Mouse (Mus musculus): ENCODE data around the gene 2410131K14Rik. TPM values are rescaled to one million over a fixed set of nuclear protein-coding genes. Genes with fewer than 3 reads are reported as not detected.

2410131K14Rik gene
- total and polyA plus RNA-seq, 3 experiments: 4.0 to 4.3 TPM; not detected in 1

- H3K27ac ChIP-seq (ENCODE audit: control insufficient read depth, low read depth, low read length): no peak overlapping the region
- H3K9ac ChIP-seq (ENCODE audit: control insufficient read depth, low read depth, low read length, poor library complexity, severe bottlenecking): no peak overlapping the region
- no peaks in the 10 kb centered on the region for H3K79me2 ChIP-seq (ENCODE audit: control insufficient read depth, insufficient read depth, low read length, poor library complexity)
- TF ChIP-seq ZKSCAN1 (IDR thresholded peaks at IDR 0.05; ENCODE audit: low read depth, low read length): no peak
- no peak for TF ChIP-seq UBTF (IDR thresholded peaks at IDR 0.05; ENCODE audit: borderline replicate concordance, insufficient read depth, low read depth, low read length)
- peak; percentile 41 for TF ChIP-seq SMC3 (IDR thresholded peaks at IDR 0.05; ENCODE audit: low read depth, low read length)
- no peak for TF ChIP-seq E2F4 (IDR thresholded peaks at IDR 0.05; ENCODE audit: borderline replicate concordance, low read depth, low read length)
- TF ChIP-seq USF2 (IDR thresholded peaks at IDR 0.05; ENCODE audit: borderline replicate concordance in 1 of 2, insufficient read depth in 1 of 2, low read depth in 1 of 2, low read length in 2 of 2): no peak
- peak; percentile 28 to 53 (median 48) for TF ChIP-seq CTCF (IDR thresholded peaks at IDR 0.05 in 2 of 3, conservative IDR thresholded peaks at IDR 0.05 in 1 of 3; ENCODE audit: control insufficient read depth in 1 of 3, insufficient read depth in 1 of 3, low read depth in 2 of 3, low read length in 3 of 3, poor library complexity in 1 of 3, severe bottlenecking in 1 of 3)
- TF ChIP-seq RAD21 (IDR thresholded peaks at IDR 0.05; ENCODE audit: low read depth, low read length): peak; percentile 31
- no peak for TF ChIP-seq NRF1 (IDR thresholded peaks at IDR 0.05; ENCODE audit: insufficient read depth, low read depth, low read length, poor library complexity, severe bottlenecking)
- no peak for TF ChIP-seq SIN3A (IDR thresholded peaks at IDR 0.05; ENCODE audit: low read length)
- peak; percentile 30 for DNase-seq (ENCODE audit: low read depth, low spot score)
- H3K9me3 ChIP-seq (replicated peaks; ENCODE audit: insufficient read depth, low read length): no peaks in the 10 kb centered on the region
- no peaks in the 10 kb centered on the region for H3K4me1 ChIP-seq (ENCODE audit: control insufficient read depth in 1 of 2, insufficient read depth in 2 of 2, low read length in 2 of 2)
- no peak overlapping the region for H3K4me3 ChIP-seq (ENCODE audit: control insufficient read depth in 1 of 2, insufficient read depth in 1 of 2, low read depth in 2 of 2, low read length in 2 of 2)
- H3K27me3 ChIP-seq (ENCODE audit: control insufficient read depth in 1 of 2, insufficient read depth in 2 of 2, low read length in 2 of 2): no peaks in the 10 kb centered on the region; a peak in 1 of 4 replicates
- H3K36me3 ChIP-seq (ENCODE audit: control insufficient read depth in 1 of 2, insufficient read depth in 2 of 2, low read length in 2 of 2): no peaks in the 10 kb centered on the region
Observed at GRCm38 (mm10) chr5:118266309-118266708, 21.3 kb downstream of the 2410131K14Rik start.

GRCm38 (mm10) chr5:118268987-118269386, 24.0 kb downstream of the 2410131K14Rik start:
- peak; percentile 90 for TF ChIP-seq RAD21 (IDR thresholded peaks at IDR 0.05; ENCODE audit: low read depth, low read length)
- peak; percentile 93 for TF ChIP-seq ZNF384 (IDR thresholded peaks at IDR 0.05; ENCODE audit: low read depth, low read length)
- peak; percentile 82 for TF ChIP-seq SMC3 (IDR thresholded peaks at IDR 0.05; ENCODE audit: low read depth, low read length)
- TF ChIP-seq CTCF (IDR thresholded peaks at IDR 0.05 in 2 of 3, conservative IDR thresholded peaks at IDR 0.05 in 1 of 3; ENCODE audit: control insufficient read depth in 1 of 3, insufficient read depth in 1 of 3, low read depth in 2 of 3, low read length in 3 of 3, poor library complexity in 1 of 3, severe bottlenecking in 1 of 3): peak; percentile 73 to 85 (median 76)
- peak; percentile 89 for TF ChIP-seq ZC3H11A (IDR thresholded peaks at IDR 0.05; ENCODE audit: low read depth, low read length)
- TF ChIP-seq ZMIZ1 (IDR thresholded peaks at IDR 0.05; ENCODE audit: low read depth, low read length): no peak
- no peak for TF ChIP-seq ETS1 (IDR thresholded peaks at IDR 0.05; ENCODE audit: low read depth, low read length)

More at GRCm38 (mm10) chr5:118268987-118269386, 24.0 kb downstream of the 2410131K14Rik start:
- no peak overlapping the region for H3K27ac ChIP-seq (ENCODE audit: control insufficient read depth, low read depth, low read length)
- H3K79me2 ChIP-seq (ENCODE audit: control insufficient read depth, insufficient read depth, low read length, poor library complexity): no peaks in the 10 kb centered on the region
- H3K9me3 ChIP-seq (replicated peaks; ENCODE audit: insufficient read depth, low read length): no peaks in the 10 kb centered on the region
- peaks cover 0 to 1% of the 10 kb centered on the region in 2 experiments; a peak in 2 of 4 replicates for H3K27me3 ChIP-seq (ENCODE audit: control insufficient read depth in 1 of 2, insufficient read depth in 2 of 2, low read length in 2 of 2)
- H3K4me3 ChIP-seq (ENCODE audit: control insufficient read depth in 1 of 2, insufficient read depth in 1 of 2, low read depth in 2 of 2, low read length in 2 of 2): no peak overlapping the region
- no peak overlapping the region for H3K9ac ChIP-seq (ENCODE audit: control insufficient read depth, low read depth, low read length, poor library complexity, severe bottlenecking)
- no peaks in the 10 kb centered on the region for H3K4me1 ChIP-seq (ENCODE audit: control insufficient read depth in 1 of 2, insufficient read depth in 2 of 2, low read length in 2 of 2)
- no peaks in the 10 kb centered on the region for H3K36me3 ChIP-seq (ENCODE audit: control insufficient read depth in 1 of 2, insufficient read depth in 2 of 2, low read length in 2 of 2)
- peak; percentile 65 for DNase-seq (ENCODE audit: low read depth, low spot score)
